Mouse (Mus musculus) c-Kit-positive CD71-positive TER-119-positive erythroid progenitor cells, embryonic 14.5 days (primary cell): ENCODE results near the gene Fam174b.

Source experiments
- DNase-seq: peaks from one replicate; pipeline ENCODE4 v3.0.0-alpha.2; 2013; ENCODE audit warnings: low spot score

Gene Fam174b

DNA sequence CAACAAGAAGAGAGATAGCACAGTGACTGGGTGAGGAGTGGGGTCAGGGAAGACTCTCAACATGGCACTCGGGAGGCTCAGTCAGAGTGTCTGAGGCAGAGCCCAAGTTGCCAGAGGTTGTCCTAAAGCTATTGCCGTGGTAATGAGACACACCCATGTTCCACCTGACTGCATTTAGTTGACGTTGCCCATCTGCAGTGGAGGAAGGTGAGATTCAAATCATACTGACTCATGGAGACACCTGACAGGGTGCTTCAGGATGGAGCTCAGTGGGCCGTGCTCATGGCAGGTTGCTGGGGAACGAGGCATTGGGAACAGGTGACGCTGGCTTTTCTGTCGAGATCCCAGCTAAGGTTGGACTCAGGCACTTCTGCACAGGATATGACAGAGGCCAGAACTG is 9.9 kb downstream of the Fam174b start:
- DNase-seq = no peak

DNA sequence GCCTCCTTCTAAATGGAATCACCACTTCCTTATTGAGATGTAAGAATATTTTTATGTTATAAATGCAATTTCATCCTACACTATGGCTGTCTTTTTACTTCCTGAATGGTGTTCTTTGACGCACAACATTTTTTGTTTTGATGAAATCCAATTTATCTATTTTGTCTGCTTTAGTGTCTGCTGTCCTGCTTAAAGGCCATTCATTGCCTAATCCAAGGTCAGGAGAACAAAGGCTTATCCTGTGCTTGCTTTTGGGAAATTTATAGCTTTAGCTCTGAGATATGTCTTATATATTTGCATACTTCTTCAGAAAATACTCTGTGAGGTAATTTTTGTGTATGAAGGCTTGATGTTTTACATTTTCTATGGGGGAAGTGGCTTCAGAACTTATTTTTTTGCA is 13.5 kb downstream of the Fam174b start:
- no peak for DNase-seq

DNA sequence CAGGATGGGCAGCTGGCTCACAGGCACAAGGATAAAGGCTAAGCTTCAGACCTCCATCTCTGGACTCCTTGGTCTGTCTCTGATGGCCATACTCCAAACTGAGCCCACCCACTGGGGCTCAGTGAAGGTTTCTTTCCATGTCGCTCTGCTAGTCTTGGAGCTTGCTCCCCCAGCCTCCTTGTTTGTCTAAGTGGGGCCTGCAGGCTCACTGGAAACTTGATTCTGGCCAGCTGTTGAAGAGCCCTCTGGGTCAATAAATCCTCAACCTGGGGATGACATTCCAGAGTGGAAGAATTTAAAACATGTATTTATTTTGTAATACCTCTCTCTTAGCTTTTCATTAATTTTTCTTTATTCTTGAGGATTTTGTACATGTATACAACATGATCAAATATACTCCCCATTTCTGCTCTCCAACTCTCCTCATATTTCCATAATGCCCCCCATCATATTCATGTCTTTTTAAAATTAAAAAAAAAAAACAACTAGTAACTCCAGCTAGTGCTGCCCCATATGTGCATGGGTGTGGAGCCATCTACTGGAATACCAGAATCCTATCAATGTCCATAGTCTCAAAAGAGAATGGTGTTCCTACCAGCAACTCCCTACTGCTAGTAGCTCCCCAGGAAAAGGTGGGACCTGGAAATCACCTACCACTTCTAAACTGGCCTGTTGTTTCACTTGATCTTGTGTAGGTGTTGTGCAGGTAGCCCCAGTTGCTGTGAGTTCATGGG is 15.4 kb downstream of the Fam174b start:
- no peak for DNase-seq

DNA sequence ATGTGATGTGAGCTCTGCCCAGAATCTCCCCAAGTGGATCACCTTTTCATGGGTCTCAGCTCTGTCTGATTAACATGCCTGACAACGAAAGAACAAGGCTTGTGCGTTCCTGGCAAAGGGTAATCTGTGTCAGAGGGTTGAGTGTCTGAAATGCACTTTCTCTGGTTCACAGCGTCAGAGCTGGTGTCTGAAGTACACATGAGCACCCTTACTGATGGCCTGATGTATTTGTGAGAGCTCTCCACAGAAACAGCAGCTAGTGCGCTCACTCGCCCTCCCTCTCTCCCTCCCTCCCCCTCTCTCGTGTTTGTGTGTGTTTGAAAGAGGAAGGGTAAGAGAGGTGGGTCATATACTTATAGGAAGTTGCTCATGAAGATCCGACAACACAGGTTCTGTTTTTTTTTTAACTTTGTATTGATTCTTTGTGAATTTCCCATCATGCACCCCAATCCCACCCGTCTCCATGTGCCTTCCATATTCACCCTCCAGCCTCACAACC is 21.6 kb downstream of the Fam174b start:
- no peak for DNase-seq

DNA sequence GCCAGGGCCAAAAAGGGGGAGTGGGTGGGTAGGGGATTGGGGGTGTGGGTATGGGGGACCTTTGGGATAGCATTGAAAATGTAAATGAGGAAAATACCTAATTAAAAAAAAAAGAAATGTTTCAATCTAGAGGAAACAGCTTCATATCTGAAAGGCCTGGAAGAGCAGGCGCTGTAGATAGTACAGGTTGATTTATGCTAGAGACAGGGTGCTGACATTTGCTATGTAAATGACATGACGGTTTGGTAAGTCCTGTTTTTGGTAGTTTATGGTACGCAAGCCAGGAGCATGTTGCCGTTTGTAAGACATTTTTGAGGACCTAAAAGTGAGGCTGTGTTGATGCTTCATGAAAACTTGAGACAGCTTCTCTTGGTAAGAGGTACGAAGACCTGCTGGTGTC is 24.6 kb downstream of the Fam174b start:
- peak; percentile 14 for DNase-seq

DNA sequence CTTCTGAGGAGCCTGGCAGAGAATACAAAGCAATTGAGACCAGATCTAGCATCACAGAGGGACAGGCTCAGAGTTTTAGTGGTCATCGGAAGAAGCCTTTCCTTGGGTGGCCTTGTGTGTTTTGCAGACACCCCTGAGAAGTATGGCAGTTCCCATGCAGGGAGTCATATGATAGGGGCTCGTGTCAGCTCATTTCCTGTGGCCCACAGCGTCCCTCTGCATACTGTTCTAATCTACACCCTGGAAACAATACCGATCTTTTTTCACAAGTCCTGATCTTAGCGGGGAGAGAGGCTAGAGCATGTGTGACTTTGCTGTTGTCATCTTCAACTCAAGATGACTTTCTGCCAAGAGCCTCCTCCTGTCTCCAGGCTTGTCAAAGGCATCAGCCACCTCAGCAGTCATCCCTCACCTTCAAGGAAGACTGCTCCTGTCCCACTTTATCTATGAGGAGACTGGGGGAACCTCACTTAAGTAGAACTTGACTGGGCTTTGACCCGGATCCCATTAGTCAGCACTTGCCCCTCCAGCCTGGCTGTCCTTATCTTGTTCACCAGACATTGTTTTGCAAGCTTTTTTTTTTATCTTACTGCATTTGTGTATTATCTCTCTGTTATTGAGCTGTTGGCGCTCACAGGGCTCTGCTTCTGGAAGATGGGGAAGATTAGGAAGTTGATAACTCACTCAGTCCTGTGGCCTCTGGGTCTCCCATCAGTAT is 25.2 kb downstream of the Fam174b start:
- peak; percentile 45 for DNase-seq

DNA sequence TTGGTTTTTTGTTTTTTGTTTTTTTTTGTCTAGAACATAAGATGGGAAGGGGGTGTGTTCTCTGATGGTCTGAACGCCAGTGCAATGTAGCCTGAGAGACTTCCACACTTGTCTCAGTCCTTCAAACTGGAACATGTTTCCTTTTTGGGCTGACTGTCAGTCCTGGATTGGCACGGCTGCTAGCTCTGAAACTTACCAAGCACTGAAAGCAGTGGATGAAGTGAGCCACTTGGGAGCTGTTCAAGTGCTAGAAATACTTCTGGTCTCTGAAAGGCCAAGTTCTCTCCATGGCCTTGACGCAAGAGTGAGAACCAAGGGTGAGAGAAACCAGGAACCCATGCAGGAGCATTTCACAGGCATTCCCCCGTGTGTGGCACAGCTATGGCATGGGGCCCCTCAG is 29.1 kb downstream of the Fam174b start:
- DNase-seq = no peak

DNA sequence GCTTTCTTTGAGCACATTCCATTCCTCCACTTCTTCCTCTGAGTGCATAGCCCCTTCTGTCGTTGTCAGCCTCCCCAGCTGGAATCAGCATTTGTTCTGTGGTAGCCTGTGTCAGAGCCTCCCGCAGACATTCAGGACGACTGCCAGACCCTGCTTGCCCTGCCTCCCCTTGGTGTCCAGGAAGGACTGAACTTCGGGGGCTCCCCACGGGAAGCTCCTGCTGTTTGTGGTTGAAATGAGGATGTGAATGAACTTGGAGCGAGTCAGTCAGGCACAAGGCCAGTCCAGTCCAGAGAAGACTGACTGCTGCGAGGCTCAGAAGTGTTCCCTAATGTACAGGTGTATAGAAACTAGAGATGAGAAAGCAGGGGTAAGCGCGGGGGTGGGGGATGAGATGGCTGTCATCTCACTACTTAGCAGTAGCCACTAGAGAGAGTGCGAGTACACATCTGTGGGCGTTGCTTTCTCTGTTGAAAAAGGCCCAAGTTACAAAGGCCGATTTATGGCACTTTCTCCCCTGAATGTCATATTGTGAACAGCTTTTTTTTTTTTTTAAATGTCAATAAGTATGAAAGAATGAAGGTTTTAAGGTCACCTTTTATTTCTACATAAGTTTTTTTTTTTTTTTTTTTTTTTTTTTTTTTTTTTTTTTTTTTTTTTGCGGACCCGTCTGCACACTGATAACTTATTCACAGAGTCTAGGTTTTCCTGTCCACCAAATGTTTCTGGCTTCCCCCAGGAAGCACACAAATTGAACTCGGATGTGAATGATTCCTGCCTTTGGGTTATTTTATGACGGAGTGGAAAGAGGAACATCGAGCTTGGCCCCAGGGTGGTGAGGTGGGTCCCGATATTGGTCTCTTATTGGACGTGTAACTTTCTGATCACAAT is 31.5 kb downstream of the Fam174b start:
- no peak for DNase-seq

DNA sequence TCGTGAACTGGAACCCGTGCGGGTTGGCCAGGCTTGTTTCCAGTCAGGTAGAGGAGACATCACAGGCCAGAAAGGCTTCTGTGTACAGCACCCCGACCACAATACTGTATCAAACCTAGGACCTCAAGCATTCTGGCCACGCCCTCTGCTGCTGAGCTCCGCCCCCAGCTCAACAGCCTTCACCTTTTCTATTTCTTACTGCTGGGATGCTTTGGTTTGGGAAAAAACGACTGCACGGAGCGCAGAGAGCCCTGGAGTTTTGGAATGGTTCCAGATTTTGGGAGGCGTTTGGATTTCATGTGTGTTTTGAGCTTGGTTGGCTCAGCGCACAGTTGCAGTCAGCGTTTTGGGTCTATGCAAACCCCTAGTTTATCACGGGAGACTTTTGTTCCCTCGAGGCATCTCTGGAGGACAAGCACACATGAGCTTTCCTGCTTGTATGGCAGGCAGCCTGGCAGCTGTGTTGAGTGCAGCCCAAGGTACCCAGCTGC is 32.2 kb downstream of the Fam174b start:
- DNase-seq = no peak

DNA sequence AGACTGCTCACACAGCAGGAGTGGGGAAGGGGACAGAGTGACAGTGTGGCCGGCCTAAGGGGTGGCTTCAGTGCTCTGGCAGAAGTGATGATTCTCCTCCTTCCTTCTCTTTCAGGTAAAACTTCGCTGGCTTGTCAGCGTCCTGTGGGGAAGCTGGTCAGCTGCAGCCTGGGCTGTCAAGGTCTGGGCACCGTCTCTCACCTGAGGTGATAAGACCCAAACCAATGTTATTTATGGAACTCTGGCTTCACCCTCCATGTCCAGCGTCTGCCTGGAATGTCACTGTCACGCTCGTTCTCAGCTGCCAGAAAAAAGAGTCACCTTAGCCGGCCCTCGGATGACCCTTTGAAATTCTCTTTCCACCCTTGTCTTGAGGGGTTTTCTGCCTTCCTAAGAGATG is 34.7 kb downstream of the Fam174b start:
- no peak for DNase-seq

DNA sequence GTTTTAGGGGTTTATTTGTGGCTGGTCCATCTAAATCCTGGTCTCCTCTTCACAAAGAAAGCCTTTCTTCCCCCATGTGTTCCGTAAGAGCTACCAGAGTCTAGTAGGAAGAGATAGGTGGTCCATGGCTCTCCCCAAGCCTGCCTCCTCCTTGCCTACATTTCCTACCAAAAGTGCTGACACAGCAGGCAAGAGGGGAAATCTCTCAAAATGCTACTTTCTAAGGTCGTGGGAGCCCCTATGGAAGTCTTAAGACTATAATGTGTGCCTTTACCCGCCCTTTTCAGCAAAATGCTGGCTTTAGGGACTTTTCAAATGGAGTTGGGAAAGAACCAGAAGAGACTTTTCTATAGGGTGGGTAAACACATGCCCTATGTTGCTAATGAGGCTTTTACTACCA is 37.7 kb downstream of the Fam174b start:
- no peak for DNase-seq

DNA sequence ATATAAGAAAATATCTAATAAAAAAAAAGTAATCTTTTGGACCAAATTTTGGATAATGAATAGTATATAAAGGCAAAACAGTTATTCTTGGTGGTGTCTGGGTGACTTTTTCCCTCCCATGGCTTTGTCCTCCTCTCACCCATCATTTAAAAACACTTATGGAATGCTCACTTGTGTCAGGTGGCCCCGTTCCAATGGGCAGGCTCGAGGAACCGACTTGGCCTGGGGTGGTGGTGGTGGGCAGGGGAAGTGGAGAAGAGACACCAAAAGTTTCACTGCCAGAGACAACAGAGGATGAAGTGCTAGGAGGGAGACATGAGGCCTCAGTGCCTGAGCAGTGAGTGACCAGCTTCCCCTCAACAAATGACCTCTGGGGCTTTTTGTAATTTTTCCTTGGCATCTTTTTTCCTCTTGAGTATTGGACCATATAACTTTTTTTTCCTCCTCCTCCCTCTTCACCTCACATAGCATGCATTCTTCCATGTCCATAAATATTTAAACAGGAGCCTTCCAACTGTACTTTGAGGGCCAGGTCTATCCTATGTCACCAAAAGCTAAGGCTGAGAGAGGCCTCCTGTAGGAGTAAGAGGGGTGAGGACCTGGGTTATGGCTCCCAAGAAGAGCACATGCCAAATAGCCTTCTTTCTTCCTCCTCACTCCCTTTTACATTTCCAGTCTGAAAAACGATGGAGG is 44.8 kb downstream of the Fam174b start:
- no peak for DNase-seq

DNA sequence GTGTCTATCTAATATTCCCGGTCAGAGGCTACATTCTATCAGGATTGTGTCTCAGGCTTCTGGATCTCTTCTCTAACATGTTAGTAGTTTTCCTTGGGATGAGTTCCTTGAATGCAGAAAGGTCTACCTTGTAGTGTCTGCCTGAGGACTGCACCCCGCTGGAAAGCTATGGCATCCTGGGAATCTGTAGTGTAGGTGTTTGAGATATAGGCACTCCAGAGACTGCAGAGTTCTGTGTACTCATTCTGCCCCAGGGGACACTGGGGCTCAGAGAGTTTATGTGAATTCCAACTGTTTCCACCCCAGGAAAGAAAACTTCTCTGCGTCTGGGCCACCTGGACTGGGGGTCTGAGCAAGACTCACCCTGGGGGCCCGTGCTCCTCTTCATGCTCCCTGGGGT is 45.7 kb downstream of the Fam174b start:
- DNase-seq = no peak

DNA sequence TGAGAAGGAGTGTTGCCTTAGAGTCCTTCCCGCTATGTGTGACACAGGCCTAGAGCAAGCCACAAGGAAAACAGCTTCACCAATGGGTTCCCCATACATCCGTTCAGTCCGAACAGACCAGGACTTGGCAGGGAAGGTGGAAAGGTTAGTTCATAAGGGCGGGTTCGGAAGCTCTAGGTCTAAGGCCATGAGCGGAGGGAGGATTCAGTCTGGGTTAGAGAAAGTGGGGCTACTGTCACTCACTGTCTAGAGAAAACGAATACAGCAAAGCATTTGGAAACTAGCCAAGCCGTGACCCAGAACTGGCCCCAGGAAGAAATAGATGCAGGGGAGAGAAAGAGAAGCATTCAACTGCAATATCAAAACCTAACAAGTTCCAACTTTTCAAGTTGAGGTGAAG is 47.4 kb downstream of the Fam174b start:
- DNase-seq = no peak

DNA sequence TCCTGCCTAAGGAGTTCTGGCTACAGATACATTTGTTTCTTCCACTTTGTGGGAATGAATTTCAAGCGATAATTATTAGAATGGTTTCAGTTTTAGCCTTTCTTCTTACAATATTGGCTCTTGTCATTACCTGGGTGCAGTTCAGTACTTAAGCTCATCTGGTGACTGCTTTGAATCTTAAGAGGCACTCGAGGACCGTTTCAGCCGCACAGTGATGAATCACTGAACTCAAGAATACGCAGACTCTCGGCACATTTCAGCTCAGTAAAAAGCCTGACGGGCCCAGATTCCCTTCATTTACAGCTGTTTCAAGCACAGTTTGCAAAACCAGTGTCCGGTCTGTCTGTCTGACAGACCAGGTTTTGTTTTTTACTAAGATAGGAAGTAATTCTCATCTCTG is 51.0 kb downstream of the Fam174b start:
- no peak for DNase-seq

DNA sequence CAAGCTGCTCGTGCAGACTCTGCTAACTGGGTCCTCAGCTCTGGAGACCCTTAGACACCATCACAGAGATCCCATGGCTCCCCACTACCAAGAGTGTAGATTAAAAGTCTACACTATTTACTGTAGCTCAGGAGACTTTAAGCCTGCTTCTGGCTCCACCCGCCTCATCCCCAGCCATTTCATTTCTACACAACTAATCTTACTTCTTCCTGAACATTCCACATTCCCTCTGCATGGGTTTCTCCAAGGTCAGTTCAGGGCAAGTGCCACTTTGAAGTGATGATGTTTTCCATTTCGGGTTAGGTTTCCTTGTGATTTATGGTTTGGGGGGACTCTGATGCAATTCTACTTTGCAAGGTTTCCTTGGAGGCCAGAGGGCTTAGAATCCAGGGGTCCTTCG is 52.1 kb downstream of the Fam174b start:
- no peak for DNase-seq

DNA sequence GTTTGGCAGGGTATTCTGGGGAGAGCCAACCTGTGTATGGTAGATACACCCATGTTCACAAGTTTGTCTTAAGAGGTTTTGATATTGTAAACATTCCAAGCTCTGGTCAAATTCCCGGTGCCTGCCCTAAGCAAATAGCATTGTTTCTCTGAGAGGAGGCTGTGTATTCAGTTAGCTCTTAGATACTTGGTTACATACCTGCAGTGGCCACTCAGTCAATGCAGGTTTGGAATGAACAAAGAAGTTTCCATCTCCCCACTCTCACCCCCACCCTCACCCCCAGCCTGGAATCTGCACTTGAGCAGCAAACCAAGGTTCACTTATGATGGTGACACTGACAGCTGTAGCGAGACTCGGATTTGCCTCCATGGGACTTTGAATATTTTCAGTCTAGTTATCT is 52.5 kb downstream of the Fam174b start:
- DNase-seq = no peak

DNA sequence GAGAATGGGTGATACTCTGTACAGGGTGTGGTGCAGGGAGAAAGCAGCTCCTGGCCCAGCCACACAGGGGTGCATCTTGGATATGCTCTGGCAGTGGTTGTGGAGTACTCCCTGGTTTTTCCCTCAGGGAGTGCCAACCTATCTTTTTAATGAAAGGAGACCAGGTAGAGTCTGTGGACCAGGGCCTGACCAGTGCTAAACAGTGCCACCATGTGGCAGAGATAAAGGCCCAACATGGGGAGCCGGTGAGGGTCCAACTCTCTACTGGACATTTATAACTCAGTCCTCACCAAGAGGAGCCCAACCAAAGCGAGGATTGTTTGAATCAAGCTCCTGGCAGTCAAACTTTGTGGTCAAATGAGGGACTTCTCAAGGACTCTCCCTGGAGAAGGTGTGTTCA is 69.2 kb downstream of the Fam174b start:
- DNase-seq = no peak

DNA sequence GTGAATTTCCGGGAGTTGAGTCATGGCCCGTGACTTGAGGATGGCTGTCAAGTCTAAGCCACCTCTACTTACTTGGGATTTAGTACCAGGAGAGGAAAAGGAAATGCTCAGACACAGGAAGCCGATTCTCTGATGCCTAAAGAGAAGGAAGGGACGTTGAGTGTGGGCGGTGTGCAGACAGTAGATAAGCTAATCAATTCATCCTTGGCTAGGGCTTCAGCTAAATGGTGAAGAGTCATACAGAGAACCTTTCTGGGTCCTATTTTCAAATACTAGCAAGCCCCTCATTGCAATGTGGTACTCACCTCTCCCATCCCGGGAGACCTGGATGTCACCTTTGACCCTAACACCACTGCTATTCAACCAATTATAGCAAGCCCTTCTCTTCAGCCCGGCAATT is 71.3 kb downstream of the Fam174b start:
- DNase-seq = peak; percentile 2

DNA sequence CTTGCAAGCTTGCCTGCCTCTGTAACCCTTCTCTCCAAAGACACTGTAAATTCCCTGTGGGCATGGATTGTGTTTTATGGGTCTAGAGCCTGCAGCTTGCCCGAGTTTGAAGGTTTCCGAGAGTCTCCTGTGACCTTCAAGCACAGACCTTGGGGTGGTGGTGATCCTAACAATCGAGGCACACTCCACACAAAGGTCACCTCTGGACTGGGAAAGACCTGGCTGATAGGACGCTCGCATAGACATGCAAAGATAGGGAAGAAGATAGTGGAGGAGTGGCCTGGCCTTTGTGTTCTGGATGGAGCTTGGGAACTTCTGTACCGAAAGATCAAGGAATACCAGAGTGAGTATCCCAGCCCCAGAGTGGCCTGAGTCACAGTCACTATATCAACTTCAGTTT is 72.1 kb downstream of the Fam174b start:
- DNase-seq = no peak

DNA sequence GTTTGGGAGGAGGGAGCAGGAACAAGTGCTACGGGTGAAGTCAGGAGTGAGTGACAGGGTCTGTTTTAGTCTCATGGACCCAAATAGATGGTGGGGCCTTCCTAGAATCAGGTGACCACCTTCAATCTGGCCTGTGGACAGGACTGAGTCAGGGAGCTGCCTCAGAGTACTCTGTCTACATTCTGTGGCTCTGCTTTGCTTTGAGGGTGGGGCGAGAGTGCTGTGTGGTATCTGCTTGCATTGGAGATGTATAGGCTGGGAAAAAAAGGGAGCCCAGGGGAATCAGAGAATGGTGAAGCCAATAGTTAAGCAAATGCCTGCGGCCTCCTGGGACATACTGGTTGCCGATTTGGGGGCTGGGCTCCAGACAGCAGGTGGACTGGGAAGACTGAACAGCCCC is 73.8 kb downstream of the Fam174b start:
- no peak for DNase-seq

DNA sequence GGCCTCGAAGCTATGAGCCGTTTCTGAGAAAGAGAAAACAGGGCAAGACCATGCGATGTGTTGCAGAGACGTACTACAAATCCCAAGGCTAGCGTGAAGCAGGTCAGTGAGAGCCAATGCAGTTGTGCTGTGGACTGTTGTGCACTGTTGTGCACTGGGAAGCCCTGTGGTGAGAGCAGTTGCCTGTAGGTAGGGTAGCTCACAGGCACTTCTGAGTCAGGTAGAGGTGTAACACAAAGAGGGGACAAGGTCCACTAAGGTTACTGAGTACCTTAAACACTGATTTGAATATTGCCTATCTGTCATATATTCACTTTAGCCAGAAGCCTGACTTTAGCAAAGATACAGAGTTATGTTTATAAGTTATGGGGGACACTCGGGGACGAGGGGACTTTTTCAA is 74.4 kb downstream of the Fam174b start:
- no peak for DNase-seq
